Mouse (Mus musculus) midbrain, embryonic 14.5 days (tissue): ENCODE measurements at regions not wholly inside any gene's neighbourhood (a gene's known extent, or its start where the extent isn't known, plus 50 kb on each side); places are given as distances from the start of the nearest gene placed in this dataset.
"Not testable (repeated sequence)": the region's sequence is repeated elsewhere in the genome, so short reads cannot be mapped to it uniquely, and the experiment has no call there.

Source experiments
- ATAC-seq: fragments of 200-750 bp; cut with Nextera tagmentation; 2 replicates; pipeline ENCODE4 v1.8.0; 2017; ENCODE audit warnings: moderate number of reproducible peaks, moderate library complexity; ENCODE audit not compliant: low FRiP score, low TSS enrichment
- DNase-seq: peaks from one replicate; pipeline ENCODE4 v3.0.0-alpha.2; 2015
- H3K27ac ChIP-seq: fragments of 300-500 bp; sonication (generic); replicated peaks from 2 replicates; pipeline ENCODE4 v1.5.1; 2014; ENCODE audit warnings: mild to moderate bottlenecking, low read depth, low read length, moderate library complexity
- H3K27me3 ChIP-seq: fragments of 300-500 bp; sonication (generic); 2 replicates; pipeline ENCODE4 v1.6.1; 2014; ENCODE audit warnings: low read length, control low read depth, mixed read lengths; ENCODE audit not compliant: control insufficient read depth, insufficient read depth
- H3K36me3 ChIP-seq: fragments of 300-500 bp; sonication (generic); 2 replicates; pipeline ENCODE4 v1.6.1; 2014; ENCODE audit warnings: low read length, control low read depth; ENCODE audit not compliant: control insufficient read depth, insufficient read depth
- H3K4me1 ChIP-seq: fragments of 300-500 bp; sonication (generic); 2 replicates; pipeline ENCODE4 v1.6.1; 2014; ENCODE audit warnings: mild to moderate bottlenecking, antibody characterized with exemption, low read length, control low read depth; ENCODE audit not compliant: control insufficient read depth, insufficient read depth
- H3K4me2 ChIP-seq: fragments of 300-500 bp; sonication (generic); 2 replicates; pipeline ENCODE4 v1.6.1; 2014; ENCODE audit warnings: mild to moderate bottlenecking, low read length, moderate library complexity
- H3K4me3 ChIP-seq: fragments of 300-500 bp; sonication (generic); replicated peaks from 2 replicates; pipeline ENCODE4 v1.5.1; 2014; ENCODE audit warnings: low read depth, low read length
- H3K9ac ChIP-seq: fragments of 300-500 bp; sonication (generic); replicated peaks from 2 replicates; pipeline ENCODE4 v1.6.1; 2014; ENCODE audit warnings: mild to moderate bottlenecking, low read length, moderate library complexity
- H3K9me3 ChIP-seq: fragments of 300-500 bp; sonication (generic); 2 replicates; pipeline ENCODE4 v1.6.1; 2016; ENCODE audit warnings: low read length, control low read depth, mixed read lengths; ENCODE audit not compliant: control insufficient read depth
- WGBS: fragments of 180-500 bp; shearing (Covaris S2); extraction: QIAGEN DNeasy Blood & Tissue Kit; methylation state at CpG from one replicate; pipeline ENCODE4 v1.1.7; 2014; 5-methylcytosine and 5-hydroxymethylcytosine counted together

GRCm38 (mm10) chr14:53343849-53344248 is 848.3 kb upstream of the Olfr1507 start:
- 84% methylated on average over 5 of the region's 5 CpGs for WGBS
- not testable (repeated sequence) for H3K4me3 ChIP-seq, H3K9ac ChIP-seq, H3K4me1 ChIP-seq, ATAC-seq, H3K27ac ChIP-seq, DNase-seq, H3K4me2 ChIP-seq, H3K9me3 ChIP-seq, H3K27me3 ChIP-seq, H3K36me3 ChIP-seq

GRCm38 (mm10) chr14:53339167-53339566 is 843.6 kb upstream of the Olfr1507 start:
- not testable (repeated sequence) for H3K4me1 ChIP-seq, H3K9me3 ChIP-seq, H3K4me3 ChIP-seq, H3K36me3 ChIP-seq, H3K27ac ChIP-seq, DNase-seq, H3K27me3 ChIP-seq, H3K4me2 ChIP-seq, H3K9ac ChIP-seq, ATAC-seq
- 83% methylated on average over 1 of the region's 4 CpGs for WGBS

- 60% methylated on average over 3 of the region's 8 CpGs for WGBS
- not testable (repeated sequence) for H3K4me2 ChIP-seq, H3K27me3 ChIP-seq, DNase-seq, H3K9me3 ChIP-seq, H3K4me3 ChIP-seq, H3K9ac ChIP-seq, H3K27ac ChIP-seq, H3K36me3 ChIP-seq, ATAC-seq, H3K4me1 ChIP-seq
Measured at GRCm38 (mm10) chr14:53337446-53337845, 841.9 kb upstream of the Olfr1507 start.

- not testable (repeated sequence) for ATAC-seq, H3K9ac ChIP-seq, DNase-seq, H3K9me3 ChIP-seq, H3K4me1 ChIP-seq, H3K27ac ChIP-seq, H3K27me3 ChIP-seq, H3K36me3 ChIP-seq, H3K4me2 ChIP-seq, H3K4me3 ChIP-seq
- 26% methylated on average over 1 of the region's 2 CpGs for whole genome bisulfite sequencing
Measured at GRCm38 (mm10) chr14:53336705-53337104, 841.2 kb upstream of the Olfr1507 start.

GRCm38 (mm10) chr14:53334451-53334850 is 838.9 kb upstream of the Olfr1507 start:
- no CpG with 5 or more reads among the region's 4 CpGs for WGBS
- not testable (repeated sequence) for ATAC-seq, H3K9me3 ChIP-seq, H3K4me1 ChIP-seq, H3K4me2 ChIP-seq, DNase-seq, H3K36me3 ChIP-seq, H3K27me3 ChIP-seq, H3K9ac ChIP-seq, H3K4me3 ChIP-seq, H3K27ac ChIP-seq

GRCm38 (mm10) chr14:53331153-53331552 is 835.6 kb upstream of the Olfr1507 start:
- H3K9ac ChIP-seq, H3K27me3 ChIP-seq, H3K4me2 ChIP-seq, H3K36me3 ChIP-seq, ATAC-seq, H3K27ac ChIP-seq, H3K4me1 ChIP-seq, DNase-seq, H3K9me3 ChIP-seq, H3K4me3 ChIP-seq: not testable (repeated sequence)

GRCm38 (mm10) chr14:53324367-53324766 is 828.8 kb upstream of the Olfr1507 start:
- H3K4me3 ChIP-seq, ATAC-seq, H3K9ac ChIP-seq, H3K27ac ChIP-seq, H3K4me2 ChIP-seq, DNase-seq, H3K9me3 ChIP-seq, H3K27me3 ChIP-seq, H3K36me3 ChIP-seq, H3K4me1 ChIP-seq: not testable (repeated sequence)
- WGBS, result 100% methylated on average over 1 of the region's 7 CpGs

- not testable (repeated sequence) for H3K27ac ChIP-seq, H3K4me1 ChIP-seq, DNase-seq, H3K4me2 ChIP-seq, H3K9ac ChIP-seq, ATAC-seq, H3K27me3 ChIP-seq, H3K36me3 ChIP-seq, H3K4me3 ChIP-seq, H3K9me3 ChIP-seq
- WGBS, result no CpG with 5 or more reads among the region's 9 CpGs
Measured at GRCm38 (mm10) chr14:53318512-53319309, 823.2 kb upstream of the Olfr1507 start.

- not testable (repeated sequence) for H3K4me1 ChIP-seq, H3K9ac ChIP-seq, H3K4me2 ChIP-seq, H3K27ac ChIP-seq, H3K27me3 ChIP-seq, H3K4me3 ChIP-seq, H3K9me3 ChIP-seq, DNase-seq, H3K36me3 ChIP-seq
- peak; percentile 27; the same call in 1 of the 2 replicates for ATAC-seq
- 31% methylated on average over 1 of the region's 1 CpGs for WGBS
Measured at GRCm38 (mm10) chr14:53312490-53312889, 816.9 kb upstream of the Olfr1507 start.
